Mouse (Mus musculus) cortical plate, adult 2 months (tissue): ENCODE results near the gene Hint2.

Experiments used
- CTCF ChIP-seq: fragments of 200-500 bp; IDR thresholded peaks from 2 replicates; pipeline ENCODE4 v1.5.1; 2011; ENCODE audit warnings: mild to moderate bottlenecking, control low read depth, low read length; ENCODE audit not compliant: insufficient read depth; ENCODE audit errors: extremely low read depth
- POLR2A ChIP-seq: fragments of 200-500 bp; IDR thresholded peaks from 2 replicates; pipeline ENCODE4 v1.6.1; 2011; ENCODE audit warnings: mild to moderate bottlenecking, low read length, control low read depth; ENCODE audit not compliant: insufficient read depth; ENCODE audit errors: extremely low read depth

- no peak for TF ChIP-seq CTCF
- TF ChIP-seq POLR2A = no peak
Measured at GRCm38 (mm10) chr4:43690021-43690420, 33.8 kb upstream of the Hint2 start.
